Mouse (Mus musculus): ENCODE results near the gene Ehd2. TPM values are rescaled to one million over a fixed set of nuclear protein-coding genes. Genes with fewer than 3 reads are reported as not detected.
"Not testable (repeated sequence)": the region's sequence is repeated elsewhere in the genome, so short reads cannot be mapped to it uniquely, and the experiment has no call there.

The Ehd2 gene
- total and polyA plus RNA-seq, 3 experiments, result 0.15 to 0.38 (median 0.33) TPM

DNA sequence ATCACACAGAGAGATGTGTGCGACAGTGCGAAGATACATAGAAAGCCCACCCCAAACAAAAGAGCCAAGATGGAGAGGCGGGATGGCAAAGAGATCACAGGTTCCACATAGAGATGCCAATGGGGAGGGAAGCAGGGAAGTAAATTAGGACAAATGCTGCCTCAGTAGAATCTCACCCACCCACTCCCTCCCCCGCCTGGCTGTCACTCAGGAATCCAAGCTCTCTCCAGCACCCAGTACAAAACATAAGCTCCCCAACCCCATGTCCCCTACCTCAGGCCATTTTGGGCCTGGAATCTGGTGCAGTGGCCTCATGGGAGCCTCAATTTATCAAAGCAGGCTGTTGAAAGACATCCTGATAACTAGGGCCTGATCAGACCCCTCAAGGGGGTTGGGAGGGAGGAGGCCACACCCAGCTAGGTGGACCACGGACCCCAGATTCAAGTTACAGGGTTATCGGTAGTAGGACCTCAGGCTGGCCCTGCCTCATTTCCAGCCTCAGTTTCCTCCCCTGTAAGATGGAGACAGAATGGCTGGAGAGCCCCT is 46.6 kb downstream of the Ehd2 start:
- Histone ChIP-seq H3K9me3 (replicated peaks) (no peaks in the 10 kb centered on the region), H3K36me3 (replicated peaks) (peaks cover 48% of the 10 kb centered on the region), H3K4me1 (ENCODE audit: insufficient read depth, low read depth, low read length) (peaks cover 55% of the 10 kb centered on the region), H3K4me3 (ENCODE audit: low read depth, low read length) (peak overlapping the region; percentile 74), H3K27me3 (ENCODE audit: insufficient read depth, low read length) (peaks cover 2% of the 10 kb centered on the region)
- TF ChIP-seq TAL1 (conservative IDR thresholded peaks at IDR 0.05; ENCODE audit: low read depth, low read length), result no peak
- no peak for TF ChIP-seq POLR2AphosphoS5 (IDR thresholded peaks at IDR 0.05; ENCODE audit: insufficient replicate concordance, low read depth, low read length)
- TF ChIP-seq GATA2 (IDR thresholded peaks at IDR 0.05; ENCODE audit: borderline replicate concordance, low read depth, low read length), result no peak
- TF ChIP-seq GATA1 (IDR thresholded peaks at IDR 0.05; ENCODE audit: borderline replicate concordance, low read length), result no peak
- TF ChIP-seq CTCF (IDR thresholded peaks at IDR 0.05; ENCODE audit: low read depth, low read length), result no peak
- DNase-seq (ENCODE audit: low spot score) (no peak), ATAC-seq (ENCODE audit: extremely low read depth, insufficient number of reproducible peaks, low FRiP score, poor library complexity, severe bottlenecking) (no peak)

DNA sequence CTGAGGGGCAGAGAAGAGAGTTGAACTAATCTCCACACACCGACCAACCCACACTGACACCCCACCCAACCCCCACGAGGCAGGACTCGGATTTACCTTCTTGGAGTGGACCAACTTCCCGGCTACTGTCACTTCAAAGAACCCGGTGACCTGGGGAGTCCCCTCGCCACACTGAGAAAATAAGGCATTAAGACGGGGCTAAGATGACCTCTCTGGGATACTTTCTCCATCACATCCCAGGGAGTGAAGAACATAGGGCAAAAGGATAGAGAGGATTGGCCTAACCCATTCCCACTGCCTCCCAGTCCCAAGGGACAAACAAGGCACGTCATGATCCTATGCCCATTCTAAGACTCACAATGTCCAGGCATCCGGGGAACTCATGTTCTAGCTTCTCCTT is 47.4 kb downstream of the Ehd2 start:
- ATAC-seq (ENCODE audit: extremely low read depth, insufficient number of reproducible peaks, low FRiP score, poor library complexity, severe bottlenecking) (no peak), DNase-seq (ENCODE audit: low spot score) (no peak)
- peaks cover 50% of the 10 kb centered on the region for H3K36me3 ChIP-seq (replicated peaks)
- peaks cover 55% of the 10 kb centered on the region for H3K4me1 ChIP-seq (ENCODE audit: insufficient read depth, low read depth, low read length)
- TF ChIP-seq POLR2AphosphoS5 (IDR thresholded peaks at IDR 0.05; ENCODE audit: insufficient replicate concordance, low read depth, low read length), result no peak
- TF ChIP-seq TAL1 (conservative IDR thresholded peaks at IDR 0.05; ENCODE audit: low read depth, low read length), result no peak
- TF ChIP-seq GATA1 (IDR thresholded peaks at IDR 0.05; ENCODE audit: borderline replicate concordance, low read length), result no peak
- TF ChIP-seq GATA2 (IDR thresholded peaks at IDR 0.05; ENCODE audit: borderline replicate concordance, low read depth, low read length), result no peak
- TF ChIP-seq CTCF (IDR thresholded peaks at IDR 0.05; ENCODE audit: low read depth, low read length), result no peak
- no peaks in the 10 kb centered on the region for H3K9me3 ChIP-seq (replicated peaks)
- no peaks in the 10 kb centered on the region for H3K27me3 ChIP-seq (ENCODE audit: insufficient read depth, low read length)
- H3K4me3 ChIP-seq (ENCODE audit: low read depth, low read length), result peak overlapping the region; percentile 74; the same call in 1 of the 2 replicates

DNA sequence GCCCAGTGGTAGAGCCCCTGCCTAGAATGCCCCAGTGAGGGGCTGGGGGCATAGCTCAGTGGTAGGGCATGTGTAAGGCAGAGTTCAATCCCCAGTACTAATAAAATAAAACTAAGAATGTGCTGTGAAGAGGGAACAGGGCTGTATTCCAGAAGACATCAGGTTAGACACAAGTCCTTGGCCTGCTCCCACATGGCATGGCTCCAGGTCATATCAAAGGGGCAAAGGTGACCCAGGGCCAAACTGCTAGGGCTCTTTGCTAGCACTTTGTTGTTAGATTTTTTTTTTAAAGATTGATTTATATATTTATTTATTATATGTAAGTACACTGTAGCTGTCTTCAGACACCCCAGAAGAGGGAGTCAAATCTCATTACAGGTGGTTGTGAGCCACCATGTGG is 49.0 kb downstream of the Ehd2 start:
- Histone ChIP-seq H3K4me1 (ENCODE audit: insufficient read depth, low read depth, low read length) (peaks cover 52% of the 10 kb centered on the region), H3K36me3 (replicated peaks) (peaks cover 50% of the 10 kb centered on the region), H3K9me3 (replicated peaks) (no peaks in the 10 kb centered on the region), H3K27me3 (ENCODE audit: insufficient read depth, low read length) (no peaks in the 10 kb centered on the region), H3K4me3 (ENCODE audit: low read depth, low read length) (no peak overlapping the region)
- ATAC-seq (ENCODE audit: extremely low read depth, insufficient number of reproducible peaks, low FRiP score, poor library complexity, severe bottlenecking), result no peak
- no peak for TF ChIP-seq CTCF (IDR thresholded peaks at IDR 0.05; ENCODE audit: low read depth, low read length)
- TF ChIP-seq TAL1 (conservative IDR thresholded peaks at IDR 0.05; ENCODE audit: low read depth, low read length), result no peak
- no peak for TF ChIP-seq GATA1 (IDR thresholded peaks at IDR 0.05; ENCODE audit: borderline replicate concordance, low read length)
- TF ChIP-seq GATA2 (IDR thresholded peaks at IDR 0.05; ENCODE audit: borderline replicate concordance, low read depth, low read length), result no peak
- no peak for TF ChIP-seq POLR2AphosphoS5 (IDR thresholded peaks at IDR 0.05; ENCODE audit: insufficient replicate concordance, low read depth, low read length)
- no peak for DNase-seq (ENCODE audit: low spot score)

DNA sequence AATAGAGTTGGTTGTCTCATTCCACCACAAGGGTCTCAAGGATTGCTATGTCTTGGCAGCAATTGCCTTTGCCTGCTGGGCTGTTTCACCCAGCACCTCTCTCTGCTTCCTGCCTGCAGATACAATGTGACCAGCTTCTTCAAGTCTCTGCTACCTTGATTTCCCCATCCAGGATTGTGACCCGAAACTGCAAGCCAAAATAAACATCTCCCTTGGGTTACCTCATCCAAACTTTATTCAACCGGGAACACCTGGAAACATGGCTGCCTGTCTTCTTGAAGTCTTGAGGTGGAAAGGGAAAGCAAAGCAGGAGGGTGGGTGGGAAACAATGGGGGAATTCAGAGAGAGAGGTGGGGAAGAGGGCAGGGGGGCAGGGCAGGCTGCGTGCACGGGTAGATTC is 50.4 kb downstream of the Ehd2 start:
- ATAC-seq (ENCODE audit: extremely low read depth, insufficient number of reproducible peaks, low FRiP score, poor library complexity, severe bottlenecking) (no peak), DNase-seq (ENCODE audit: low spot score) (no peak)
- Histone ChIP-seq H3K27me3 (ENCODE audit: insufficient read depth, low read length) (no peaks in the 10 kb centered on the region), H3K9me3 (replicated peaks) (no peaks in the 10 kb centered on the region), H3K4me1 (ENCODE audit: insufficient read depth, low read depth, low read length) (peaks cover 42% of the 10 kb centered on the region), H3K36me3 (replicated peaks) (peaks cover 50% of the 10 kb centered on the region), H3K4me3 (ENCODE audit: low read depth, low read length) (no peak overlapping the region)
- TF ChIP-seq POLR2AphosphoS5 (IDR thresholded peaks at IDR 0.05; ENCODE audit: insufficient replicate concordance, low read depth, low read length), result no peak
- no peak for TF ChIP-seq GATA2 (IDR thresholded peaks at IDR 0.05; ENCODE audit: borderline replicate concordance, low read depth, low read length)
- TF ChIP-seq TAL1 (conservative IDR thresholded peaks at IDR 0.05; ENCODE audit: low read depth, low read length), result no peak
- no peak for TF ChIP-seq GATA1 (IDR thresholded peaks at IDR 0.05; ENCODE audit: borderline replicate concordance, low read length)
- TF ChIP-seq CTCF (IDR thresholded peaks at IDR 0.05; ENCODE audit: low read depth, low read length), result no peak

DNA sequence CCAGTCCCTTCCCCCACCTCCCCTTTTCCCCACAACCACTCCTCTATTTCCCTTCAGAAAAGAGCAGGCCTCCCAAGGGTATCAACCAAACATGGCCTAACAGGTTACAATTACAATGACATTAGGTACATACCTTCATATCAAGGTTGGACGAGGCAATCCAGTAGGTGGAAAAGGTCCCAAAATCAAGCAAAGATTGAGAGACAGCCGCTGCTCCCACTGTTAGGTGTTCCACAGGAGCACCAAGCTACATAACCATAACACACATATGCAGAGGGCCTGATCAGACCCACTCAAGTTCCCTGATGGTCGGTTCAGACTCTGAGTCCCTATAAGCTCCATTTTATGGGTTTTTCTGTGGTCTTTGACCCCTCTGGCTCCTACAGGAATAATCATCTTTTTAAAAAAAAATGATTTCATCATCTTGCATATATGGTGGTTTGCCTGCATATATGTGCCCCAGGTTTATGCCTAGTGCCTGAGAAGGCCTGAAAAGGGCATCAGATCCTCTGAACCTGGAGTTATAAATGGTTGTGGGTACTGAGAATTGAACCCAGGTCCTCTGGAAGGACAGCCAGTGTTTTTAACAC is 51.1 kb downstream of the Ehd2 start:
- H3K9me3 ChIP-seq (replicated peaks), result no peaks in the 10 kb centered on the region
- peaks cover 50% of the 10 kb centered on the region for H3K36me3 ChIP-seq (replicated peaks)
- H3K27me3 ChIP-seq (ENCODE audit: insufficient read depth, low read length), result no peaks in the 10 kb centered on the region
- DNase-seq (ENCODE audit: low spot score) (no peak), ATAC-seq (ENCODE audit: extremely low read depth, insufficient number of reproducible peaks, low FRiP score, poor library complexity, severe bottlenecking) (no peak)
- H3K4me1 ChIP-seq (ENCODE audit: insufficient read depth, low read depth, low read length), result peaks cover 35% of the 10 kb centered on the region
- no peak for TF ChIP-seq GATA2 (IDR thresholded peaks at IDR 0.05; ENCODE audit: borderline replicate concordance, low read depth, low read length)
- TF ChIP-seq CTCF (IDR thresholded peaks at IDR 0.05; ENCODE audit: low read depth, low read length), result no peak
- TF ChIP-seq GATA1 (IDR thresholded peaks at IDR 0.05; ENCODE audit: borderline replicate concordance, low read length), result no peak
- no peak for TF ChIP-seq TAL1 (conservative IDR thresholded peaks at IDR 0.05; ENCODE audit: low read depth, low read length)
- TF ChIP-seq POLR2AphosphoS5 (IDR thresholded peaks at IDR 0.05; ENCODE audit: insufficient replicate concordance, low read depth, low read length), result no peak
- H3K4me3 ChIP-seq (ENCODE audit: low read depth, low read length), result no peak overlapping the region

DNA sequence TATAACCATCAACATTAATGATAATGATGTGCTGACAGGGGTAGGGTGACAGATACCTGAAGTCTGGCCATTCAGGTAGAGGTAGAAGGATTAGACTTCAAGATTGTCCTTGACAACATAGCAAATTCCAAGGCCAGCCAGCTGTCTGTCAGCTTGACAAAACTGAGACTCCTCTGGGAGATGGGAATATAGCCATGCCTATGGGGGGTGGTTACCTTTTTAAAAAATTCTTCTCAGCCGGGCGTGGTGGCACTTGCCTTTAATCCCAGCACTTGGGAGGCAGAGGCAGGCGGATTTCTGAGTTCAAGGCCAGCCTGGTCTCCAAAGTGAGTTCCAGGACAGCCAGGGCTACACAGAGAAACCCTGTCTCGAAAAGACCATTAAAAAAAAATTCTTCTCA is 51.7 kb downstream of the Ehd2 start:
- peaks cover 30% of the 10 kb centered on the region for H3K4me1 ChIP-seq (ENCODE audit: insufficient read depth, low read depth, low read length)
- not testable (repeated sequence) for H3K27me3 ChIP-seq (ENCODE audit: insufficient read depth, low read length); DNase-seq (ENCODE audit: low spot score); H3K9me3 ChIP-seq (replicated peaks); ATAC-seq (ENCODE audit: extremely low read depth, insufficient number of reproducible peaks, low FRiP score, poor library complexity, severe bottlenecking); H3K4me3 ChIP-seq (ENCODE audit: low read depth, low read length)
- peaks cover 47% of the 10 kb centered on the region for H3K36me3 ChIP-seq (replicated peaks)
